Mouse (Mus musculus): Measurements from ENCODE around the gene Vmn1r163. TPM values are rescaled to one million over a fixed set of nuclear protein-coding genes. Genes with fewer than 3 reads are reported as not detected.
"Not testable (repeated sequence)": the region's sequence is repeated elsewhere in the genome, so short reads cannot be mapped to it uniquely, and the experiment has no call there.

Gene Vmn1r163
- polyA plus RNA-seq (2012; rRNA removed) = not detected in 2 replicates

- not testable (repeated sequence) for DNase-seq (ENCODE audit: extremely low spot score in 1 of 2, low spot score in 1 of 2)
These were observed at the start of gene Vmn1r163 for GRCm38 (mm10) chr7:23055240-23055639. Vmn1r163 (plus strand) TSS chr7:23055540.

- DNase-seq (ENCODE audit: extremely low spot score in 1 of 2, low spot score in 1 of 2) = not testable (repeated sequence)
These were observed 35.5 kb upstream of the Vmn1r163 start, which contains the start of gene Gm4216 for GRCm38 (mm10) chr7:23019823-23020222. Gm4216 (minus strand) TSS chr7:23019923.

DNA sequence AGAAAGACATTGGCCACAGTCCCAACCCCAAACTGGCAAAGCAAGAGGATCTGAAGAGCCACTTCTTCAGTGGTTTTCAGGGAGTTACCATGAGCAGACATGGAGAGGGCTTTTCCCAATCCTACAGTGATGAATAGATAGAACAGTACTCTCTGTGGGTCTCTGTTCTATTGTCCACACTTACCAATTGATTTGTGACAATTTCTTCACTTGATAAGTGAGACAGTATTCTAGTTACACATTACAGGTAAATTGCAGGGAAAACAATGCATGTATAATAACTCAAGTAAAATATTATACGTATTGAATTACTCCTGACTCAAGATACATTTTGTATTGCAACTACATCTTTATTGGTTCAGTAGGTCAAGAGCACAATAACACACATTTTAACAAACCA lies 12.0 kb downstream of the Vmn1r163 start, which contains the start of gene Gm8720:
Gene Gm8720 (minus strand): TSS at position 101 of the 400 bp plus-strand sequence.
- DNase-seq (ENCODE audit: extremely low spot score in 1 of 2, low spot score in 1 of 2) = not testable (repeated sequence)

Other genes starting within 250 kb of the Vmn1r163 start
- gene Vmn1r159, start 211.9 kb upstream of the Vmn1r163 start, polyA plus RNA-seq (2012; rRNA removed) = not detected in 2 replicates
- gene Vmn1r160, start 184.3 kb upstream of the Vmn1r163 start, polyA plus RNA-seq (2012; rRNA removed) = not detected in 2 replicates
- not detected in 2 replicates for gene Gm4214, start 70.9 kb upstream of the Vmn1r163 start, polyA plus RNA-seq (2012; rRNA removed)
- gene Gm4216, start 35.6 kb upstream of the Vmn1r163 start, polyA plus RNA-seq (2012; rRNA removed) = not detected in 2 replicates
- not detected in 2 replicates for gene Gm8720, start 11.9 kb downstream of the Vmn1r163 start, polyA plus RNA-seq (2012; rRNA removed)
- not detected in 2 replicates for gene Gm10662, start 88.9 kb downstream of the Vmn1r163 start, polyA plus RNA-seq (2012; rRNA removed)
- not detected in 2 replicates for gene Vmn1r165, start 161.8 kb downstream of the Vmn1r163 start, polyA plus RNA-seq (2012; rRNA removed)
- not detected in 2 replicates for gene Vmn1r166, start 196.1 kb downstream of the Vmn1r163 start, polyA plus RNA-seq (2012; rRNA removed)
- gene Gm6902, start 223.4 kb downstream of the Vmn1r163 start, polyA plus RNA-seq (2012; rRNA removed) = not detected in 2 replicates
- not detected in 2 replicates for gene Nlrp4e, start 245.7 kb downstream of the Vmn1r163 start, polyA plus RNA-seq (2012; rRNA removed)

Measured in frontal cortex, adult 2 months (tissue).